Mouse (Mus musculus) activated CD4-positive, CD25-positive, alpha-beta regulatory T cell, adult 4 months (primary cell): ENCODE results near the gene Sf3b6. TPM values are rescaled to one million over a fixed set of nuclear protein-coding genes. Genes with fewer than 3 reads are reported as not detected.
"Not testable (repeated sequence)": the region's sequence is repeated elsewhere in the genome, so short reads cannot be mapped to it uniquely, and the experiment has no call there.

Source experiments
- ATAC-seq: one replicate; pipeline ENCODE4 v1.8.0; 2017
- polyA plus RNA-seq, 2 experiments: library from polyadenylated mRNA; unstranded; fragments of 100-300 nt; shearing (Covaris generic); gene quantifications; one replicate each; pipeline ENCODE4 v1.2.1; 2017

Gene Sf3b6
- polyA plus RNA-seq, result 100 to 1,000 TPM; 295 to 357 TPM

GRCm38 (mm10) chr12:4817361-4818101, at the start of gene Sf3b6:
Sf3b6 (plus strand) TSS chr12:4817544.
- peak; percentile 96 for ATAC-seq

- peak; percentile 99 for ATAC-seq
These were observed 48.6 kb upstream of the Sf3b6 start, which contains the start of the genes Pfn4 and Fam228b for GRCm38 (mm10) chr12:4768492-4769332. Pfn4 (plus strand) TSS chr12:4769022. Fam228b (minus strand) TSS chr12:4769267.

- ATAC-seq, result peak; percentile 12
These were observed 48.0 kb upstream of the Sf3b6 start for GRCm38 (mm10) chr12:4769333-4769723.

GRCm38 (mm10) chr12:4774895-4775587, 42.3 kb upstream of the Sf3b6 start:
- ATAC-seq, result no peak

GRCm38 (mm10) chr12:4775588-4775949, 41.8 kb upstream of the Sf3b6 start:
- no peak for ATAC-seq

GRCm38 (mm10) chr12:4777734-4778133, 39.6 kb upstream of the Sf3b6 start:
- no peak for ATAC-seq

GRCm38 (mm10) chr12:4780245-4780644, 37.1 kb upstream of the Sf3b6 start:
- ATAC-seq, result no peak

GRCm38 (mm10) chr12:4781270-4781669, 36.1 kb upstream of the Sf3b6 start:
- no peak for ATAC-seq

- ATAC-seq, result not testable (repeated sequence)
These were observed 35.5 kb upstream of the Sf3b6 start for GRCm38 (mm10) chr12:4781725-4782404.

GRCm38 (mm10) chr12:4783598-4783997, 33.7 kb upstream of the Sf3b6 start:
- ATAC-seq, result no peak

GRCm38 (mm10) chr12:4784466-4784865, 32.9 kb upstream of the Sf3b6 start:
- no peak for ATAC-seq

GRCm38 (mm10) chr12:4788128-4788527, 29.2 kb upstream of the Sf3b6 start:
- ATAC-seq, result not testable (repeated sequence)

GRCm38 (mm10) chr12:4793718-4794117, 23.6 kb upstream of the Sf3b6 start:
- ATAC-seq, result no peak

GRCm38 (mm10) chr12:4797471-4797870, 19.9 kb upstream of the Sf3b6 start:
- not testable (repeated sequence) for ATAC-seq

GRCm38 (mm10) chr12:4811036-4811435, 6.3 kb upstream of the Sf3b6 start:
- ATAC-seq, result no peak

GRCm38 (mm10) chr12:4811705-4812104, 5.6 kb upstream of the Sf3b6 start:
- ATAC-seq, result no peak

- ATAC-seq, result no peak
These were observed 3.7 kb upstream of the Sf3b6 start for GRCm38 (mm10) chr12:4813636-4814035.

- peak; percentile 18 for ATAC-seq
These were observed 524 bp upstream of the Sf3b6 start for GRCm38 (mm10) chr12:4816680-4817360.

- no peak for ATAC-seq
These were observed 9.9 kb downstream of the Sf3b6 start for GRCm38 (mm10) chr12:4827256-4827655.

GRCm38 (mm10) chr12:4836959-4837358, 19.6 kb downstream of the Sf3b6 start:
- no peak for ATAC-seq

- ATAC-seq, result no peak
These were observed 22.7 kb downstream of the Sf3b6 start for GRCm38 (mm10) chr12:4840010-4840409.

- ATAC-seq, result no peak
These were observed 23.4 kb downstream of the Sf3b6 start for GRCm38 (mm10) chr12:4840741-4841140.
